11 mouse cellular contexts compared by ENCODE assay signal in genomic region chr8:111735335-111735761, GRCm38 (mm10). TPM values are rescaled to one million over a fixed set of nuclear protein-coding genes. Genes with fewer than 3 reads are reported as not detected.
DNase-seq lines count a peak whose midpoint lies in the region; ATAC-seq and TF ChIP-seq lines count a peak whose summit lies in the region.
"Had no signal": no experiment of that assay in that cellular context is flagged by ENCODE, and none has a peak within 500 bp of the region (broad histone marks: within the 10 kb centered on the region; RNA-seq: fewer than 3 reads in every experiment).

No protein-coding gene starts in this region.

- ATAC-seq in embryonic facial prominence, embryonic 15.5 days (ENCODE audit: insufficient number of reproducible peaks, low FRiP score, low TSS enrichment, low read depth): no peak
- no peak for ATAC-seq in hindbrain, embryonic 13.5 days (ENCODE audit: low FRiP score)
- no peak for ATAC-seq in megakaryocyte progenitor cell, adult 5-6 weeks (replicated peaks; ENCODE audit: poor library complexity)

- H3K9me3 ChIP-seq in embryonic facial prominence, embryonic 15.5 days (replicated peaks): no peaks in the 10 kb centered on the region
- H3K9me3 ChIP-seq in hindbrain, embryonic 13.5 days: no peaks in the 10 kb centered on the region

- H3K9ac ChIP-seq in embryonic facial prominence, embryonic 15.5 days: no peak overlapping the region
- peak overlapping the region; percentile 94; the same call in 1 of the 2 replicates for H3K9ac ChIP-seq in hindbrain, embryonic 13.5 days

- H3K27ac ChIP-seq in layer of hippocampus, adult 2 months: peak overlapping the region; percentile 97
- H3K27ac ChIP-seq in embryonic facial prominence, embryonic 15.5 days (replicated peaks): peak overlapping the region; percentile 44; the same call in 1 of the 2 replicates
- H3K27ac ChIP-seq in hindbrain, embryonic 13.5 days: peak overlapping the region; percentile 78

- TF ChIP-seq CTCF in layer of hippocampus, adult 2 months (conservative IDR thresholded peaks at IDR 0.05): peak; percentile 52
- TF ChIP-seq CTCF in lung, adult 2 months (IDR thresholded peaks at IDR 0.05; ENCODE audit: insufficient read depth, low read length): peak; percentile 25; the same call in 1 of the 2 replicates

- no peak overlapping the region for H3K4me2 ChIP-seq in embryonic facial prominence, embryonic 15.5 days (replicated peaks)
- H3K4me2 ChIP-seq in hindbrain, embryonic 13.5 days: no peak overlapping the region

- H3K4me1 ChIP-seq in embryonic facial prominence, embryonic 15.5 days: peaks cover 82% of the 10 kb centered on the region
- H3K4me1 ChIP-seq in hindbrain, embryonic 13.5 days (replicated peaks): peaks cover 96% of the 10 kb centered on the region
- peaks cover 69% of the 10 kb centered on the region for H3K4me1 ChIP-seq in lung, adult 2 months (ENCODE audit: control insufficient read depth, insufficient read depth, low read length)

- peak overlapping the region; percentile 10; the same call in 1 of the 2 replicates for H3K4me3 ChIP-seq in layer of hippocampus, adult 2 months
- H3K4me3 ChIP-seq in embryonic facial prominence, embryonic 15.5 days (replicated peaks): no peak overlapping the region
- H3K4me3 ChIP-seq in hindbrain, embryonic 13.5 days: no peak overlapping the region
- no peak overlapping the region for H3K4me3 ChIP-seq in lung, adult 2 months (replicated peaks; ENCODE audit: extremely low read depth, low read depth, low read length)
- H3K4me3 ChIP-seq: erythroblast, embryonic 14.5 days; myocyte had no signal

- no peak for DNase-seq in layer of hippocampus, adult 2 months (ENCODE audit: low spot score in 2 of 2)
- no peak for DNase-seq in layer of hippocampus, adult 8-10 months (ENCODE audit: low spot score in 2 of 2)
- DNase-seq in lung, adult 2 months: peak; percentile 46
- DNase-seq in c-Kit-positive CD71-positive TER-119-positive erythroid progenitor cells, embryonic 14.5 days (ENCODE audit: low spot score): no peak
- DNase-seq in natural killer cell, adult 2 months (ENCODE audit: low spot score in 2 of 2): no peak

- no peaks in the 10 kb centered on the region for H3K27me3 ChIP-seq in embryonic facial prominence, embryonic 15.5 days
- no peaks in the 10 kb centered on the region for H3K27me3 ChIP-seq in hindbrain, embryonic 13.5 days

- no peaks in the 10 kb centered on the region for H3K36me3 ChIP-seq in embryonic facial prominence, embryonic 15.5 days
- no peaks in the 10 kb centered on the region for H3K36me3 ChIP-seq in hindbrain, embryonic 13.5 days

- peak; percentile 71; the same call in 1 of the 2 replicates for TF ChIP-seq POLR2A in lung, adult 2 months (IDR thresholded peaks at IDR 0.05; ENCODE audit: borderline replicate concordance, extremely low read depth, low read depth, low read length)

- WGBS in embryonic facial prominence, embryonic 15.5 days: 56% methylated on average over 8 of the region's 8 CpGs
- WGBS in hindbrain, embryonic 13.5 days: 64% methylated on average over 8 of the region's 8 CpGs
- 27% methylated on average over 8 of the region's 8 CpGs for WGBS in lung, adult 2 months

RNA-seq across cellular contexts. Expression of gene Bcar1, which starts 8.3 kb away (rescaled TPM):
- 10 to 100 TPM; 66.1 to 69.7 TPM for total RNA-seq in layer of hippocampus, adult 2 months (2021)
- total RNA-seq in layer of hippocampus, adult 8-10 months (2022): 10 to 100 TPM; 58.8 to 73.3 (median 62.6) TPM
- 31.9 and 40.2 TPM in 2 replicates for polyA plus RNA-seq in embryonic facial prominence, embryonic 15.5 days (2015; fragmentation: Nextera tagmentation; extraction: Ambion mirVana)
- polyA plus RNA-seq in hindbrain, embryonic 13.5 days (2015; fragmentation: Nextera tagmentation; extraction: Ambion mirVana): 55.4 and 55.6 TPM in 2 replicates
- polyA plus RNA-seq in lung, adult 2 months (2012; rRNA removed): 81.4 and 87.7 TPM in 2 replicates
- total RNA-seq in megakaryocyte progenitor cell, adult 5-6 weeks (2015): 0.15 TPM in 1 of 2 replicates, not detected in the other
- total RNA-seq in megakaryocyte progenitor cell, adult 5-6 weeks (2017): not detected in 2 replicates

RNA-seq across cellular contexts. Expression of gene Ctrb1, which starts 44.5 kb away (rescaled TPM):
- total RNA-seq in layer of hippocampus, adult 2 months (2021): not detected
- total RNA-seq in layer of hippocampus, adult 8-10 months (2022): not detected
- polyA plus RNA-seq in embryonic facial prominence, embryonic 15.5 days (2015; fragmentation: Nextera tagmentation; extraction: Ambion mirVana): 0.32 TPM in 1 of 2 replicates, not detected in the other
- 3.1 TPM in 1 of 2 replicates, not detected in the other for polyA plus RNA-seq in hindbrain, embryonic 13.5 days (2015; fragmentation: Nextera tagmentation; extraction: Ambion mirVana)
- polyA plus RNA-seq in lung, adult 2 months (2012; rRNA removed): 1.5 and 59.1 TPM in 2 replicates
- total RNA-seq in megakaryocyte progenitor cell, adult 5-6 weeks (2015): not detected in 2 replicates
- not detected in 2 replicates for total RNA-seq in megakaryocyte progenitor cell, adult 5-6 weeks (2017)
- total RNA-seq: MEL had no signal
- polyA plus RNA-seq: erythroblast, embryonic 14.5 days had no signal

Comparison
In these comparisons a context has a peak if more than half of its experiments do, and no peak if none do; other contexts are left out.
1. H3K27ac ChIP-seq: peak in every context shown above with its lines; median percentile 97 in layer of hippocampus, adult 2 months; 78 in hindbrain, embryonic 13.5 days; 44 in embryonic facial prominence, embryonic 15.5 days.
2. RNA of gene Bcar1, which starts 8.3 kb away (total RNA-seq): 66.1 to 69.7 TPM in layer of hippocampus, adult 2 months and 58.8 to 73.3 TPM in layer of hippocampus, adult 8-10 months; 0.15 TPM in megakaryocyte progenitor cell, adult 5-6 weeks; every median in the first group is over 10 times any median in the second.